Mouse (Mus musculus): ENCODE measurements around the gene 9230112D13Rik. TPM values are rescaled to one million over a fixed set of nuclear protein-coding genes. Genes with fewer than 3 reads are reported as not detected.

9230112D13Rik gene
- total and polyA plus RNA-seq, 3 experiments = 1.6 to 1.9 (median 1.7) TPM

GRCm38 (mm10) chr14:34500309-34500708 lies 22.3 kb downstream of the 9230112D13Rik start:
- in situ Hi-C loops (cut with MboI; ENCODE audit: low pct_ligation_motif_present, low pct_unique_long_range_greater_than_20kb, low sequenced_read_pairs) = loop anchor here (5.0 kb wide), 1 partner anchor 47 kb away; no protein-coding TSS in a partner anchor
- no peak for DNase-seq (ENCODE audit: extremely low read depth)
- Histone ChIP-seq H3K79me2 (replicated peaks; ENCODE audit: control insufficient read depth, extremely low read depth, insufficient read depth, poor library complexity, severe bottlenecking) (peaks cover 59% of the 10 kb centered on the region), H3K4me3 (replicated peaks in 1 of 3; ENCODE audit: low read depth in 2 of 3, low read length in 2 of 3, poor library complexity in 1 of 3) (peak overlapping the region in 1 of 3 experiments; percentile 92), H3K27ac (ENCODE audit: insufficient read depth, low read depth) (no peak overlapping the region), H3K4me1 (ENCODE audit: control insufficient read depth in 1 of 2, insufficient read depth in 2 of 2) (peaks cover 0 to 61% of the 10 kb centered on the region in 2 experiments; a peak in 3 of 4 replicates), H3K4me2 (ENCODE audit: insufficient read depth, low read depth, poor library complexity, severe bottlenecking) (peak overlapping the region; percentile 92), H3K36me3 (replicated peaks in 1 of 2; ENCODE audit: control insufficient read depth in 1 of 2, insufficient read depth in 1 of 2, low read length in 1 of 2) (no peaks in the 10 kb centered on the region), H3K9me3 (replicated peaks; ENCODE audit: low read length) (no peaks in the 10 kb centered on the region), H3K9ac (ENCODE audit: insufficient read depth, low read depth) (no peak overlapping the region), H3K27me3 (replicated peaks) (no peaks in the 10 kb centered on the region)
- TF ChIP-seq ETS1 (conservative IDR thresholded peaks at IDR 0.05; ENCODE audit: low read depth, low read length) (no peak), ELF1 (IDR thresholded peaks at IDR 0.05; ENCODE audit: low read depth, low read length) (no peak), JUND (conservative IDR thresholded peaks at IDR 0.05; ENCODE audit: low read depth, low read length) (no peak), NELFE (IDR thresholded peaks at IDR 0.05; ENCODE audit: low read depth, low read length) (no peak), KAT2A (IDR thresholded peaks at IDR 0.05; ENCODE audit: insufficient replicate concordance, low read length) (no peak), MAFK (IDR thresholded peaks at IDR 0.05; ENCODE audit: insufficient replicate concordance, low read length) (no peak), E2F4 (IDR thresholded peaks at IDR 0.05; ENCODE audit: insufficient replicate concordance, low read depth, low read length) (no peak), USF1 (IDR thresholded peaks at IDR 0.05; ENCODE audit: low read depth, low read length) (no peak), MAZ (IDR thresholded peaks at IDR 0.05; ENCODE audit: low read depth, low read length) (no peak), UBTF (IDR thresholded peaks at IDR 0.05; ENCODE audit: low read depth, low read length) (no peak)
- dilution Hi-C loops (cut with MboI; ENCODE audit: extremely low pct_ligation_motif_present, extremely low pct_unique_long_range_greater_than_20kb, low sequenced_read_pairs) = no loop called here

GRCm38 (mm10) chr14:34499664-34500063 lies 22.9 kb downstream of the 9230112D13Rik start:
- no peaks in the 10 kb centered on the region for H3K9me3 ChIP-seq (replicated peaks; ENCODE audit: low read length)
- dilution Hi-C loops (cut with MboI; ENCODE audit: extremely low pct_ligation_motif_present, extremely low pct_unique_long_range_greater_than_20kb, low sequenced_read_pairs) (no loop called here), in situ Hi-C loops (cut with MboI; ENCODE audit: low pct_ligation_motif_present, low pct_unique_long_range_greater_than_20kb, low sequenced_read_pairs) (loop anchor here (5.0 to 10.0 kb wide), 2 partner anchors 48 to 55 kb away; no protein-coding TSS in a partner anchor)
- no peak for TF ChIP-seq USF2 (conservative IDR thresholded peaks at IDR 0.05; ENCODE audit: low read depth, low read length)
- TF ChIP-seq POLR2AphosphoS2 (IDR thresholded peaks at IDR 0.05; ENCODE audit: low read depth, low read length) = no peak
- TF ChIP-seq ZKSCAN1 (IDR thresholded peaks at IDR 0.05; ENCODE audit: borderline replicate concordance, low read depth, low read length) = no peak
- no peak for TF ChIP-seq GABPA (IDR thresholded peaks at IDR 0.05; ENCODE audit: insufficient replicate concordance, low read depth, low read length)
- no peak for TF ChIP-seq ZMIZ1 (IDR thresholded peaks at IDR 0.05; ENCODE audit: low read depth, low read length)
- TF ChIP-seq CHD1 (IDR thresholded peaks at IDR 0.05; ENCODE audit: low read depth, low read length) = no peak
- TF ChIP-seq USF1 (IDR thresholded peaks at IDR 0.05; ENCODE audit: low read depth, low read length) = no peak
- TF ChIP-seq ETS1 (conservative IDR thresholded peaks at IDR 0.05; ENCODE audit: low read depth, low read length) = no peak
- TF ChIP-seq RAD21 (IDR thresholded peaks at IDR 0.05; ENCODE audit: low read depth, low read length) = no peak
- TF ChIP-seq BHLHE40 (IDR thresholded peaks at IDR 0.05; ENCODE audit: low read depth, low read length) = no peak
- no peak for TF ChIP-seq MAFK (IDR thresholded peaks at IDR 0.05; ENCODE audit: insufficient replicate concordance, low read length)
- no peak for TF ChIP-seq NELFE (IDR thresholded peaks at IDR 0.05; ENCODE audit: low read depth, low read length)
- TF ChIP-seq POLR2A (IDR thresholded peaks at IDR 0.05; ENCODE audit: low read depth, low read length) = no peak
- no peak for TF ChIP-seq CTCF (conservative IDR thresholded peaks at IDR 0.05 in 1 of 2, IDR thresholded peaks at IDR 0.05 in 1 of 2; ENCODE audit: low read depth in 2 of 2, low read length in 2 of 2)
- no peak for TF ChIP-seq JUND (conservative IDR thresholded peaks at IDR 0.05; ENCODE audit: low read depth, low read length)
- H3K4me2 ChIP-seq (ENCODE audit: insufficient read depth, low read depth, poor library complexity, severe bottlenecking) = no peak overlapping the region
- DNase-seq (ENCODE audit: extremely low read depth) = no peak
- no peak overlapping the region for H3K27ac ChIP-seq (ENCODE audit: insufficient read depth, low read depth)
- no peak overlapping the region for H3K9ac ChIP-seq (ENCODE audit: insufficient read depth, low read depth)
- peaks cover 62% of the 10 kb centered on the region for H3K79me2 ChIP-seq (replicated peaks; ENCODE audit: control insufficient read depth, extremely low read depth, insufficient read depth, poor library complexity, severe bottlenecking)
- H3K36me3 ChIP-seq (replicated peaks in 1 of 2; ENCODE audit: control insufficient read depth in 1 of 2, insufficient read depth in 1 of 2, low read length in 1 of 2) = no peaks in the 10 kb centered on the region
- no peaks in the 10 kb centered on the region for H3K27me3 ChIP-seq (replicated peaks)
- peaks cover 0 to 62% of the 10 kb centered on the region in 2 experiments; a peak in 3 of 4 replicates for H3K4me1 ChIP-seq (ENCODE audit: control insufficient read depth in 1 of 2, insufficient read depth in 2 of 2)
- no peak overlapping the region for H3K4me3 ChIP-seq (replicated peaks in 1 of 3; ENCODE audit: low read depth in 2 of 3, low read length in 2 of 3, poor library complexity in 1 of 3)
